Mouse (Mus musculus): ENCODE data around the gene Ost4. TPM values are rescaled to one million over a fixed set of nuclear protein-coding genes. Genes with fewer than 3 reads are reported as not detected.

Ost4 gene
- total and polyA plus RNA-seq, 2 experiments from 2014 or later: 280 to 334 TPM

GRCm38 (mm10) chr5:30944344-30944743 is 36.8 kb upstream of the Ost4 start:
- WGBS: 87% methylated on average over 6 of the region's 6 CpGs
- no peak for ATAC-seq (ENCODE audit: insufficient read depth, low read depth)

GRCm38 (mm10) chr5:30943004-30943403 is 35.4 kb upstream of the Ost4 start:
- Histone ChIP-seq H3K4me3 (ENCODE audit: low read depth, low read length) (no peak overlapping the region), H3K9me3 (replicated peaks; ENCODE audit: control insufficient read depth, low read length) (no peaks in the 10 kb centered on the region), H3K36me3 (replicated peaks; ENCODE audit: control insufficient read depth, insufficient read depth, low read length) (no peaks in the 10 kb centered on the region), H3K4me1 (ENCODE audit: control insufficient read depth, insufficient read depth) (no peaks in the 10 kb centered on the region), H3K27ac (ENCODE audit: low read depth) (no peak overlapping the region), H3K27me3 (ENCODE audit: control insufficient read depth, insufficient read depth, low read length) (no peaks in the 10 kb centered on the region), H3K4me2 (ENCODE audit: low read depth, low read length) (no peak overlapping the region), H3K9ac (replicated peaks; ENCODE audit: low read depth, low read length) (no peak overlapping the region)
- 93% methylated on average over 2 of the region's 2 CpGs for WGBS
- ATAC-seq (ENCODE audit: insufficient read depth, low read depth) (no peak), DNase-seq (ENCODE audit: low spot score) (no peak)
- peak; percentile 30; the same call in 1 of the 2 replicates for TF ChIP-seq CTCF (IDR thresholded peaks at IDR 0.05; ENCODE audit: low read depth)
- TF ChIP-seq EP300 (IDR thresholded peaks at IDR 0.05; ENCODE audit: low read depth): no peak

More at GRCm38 (mm10) chr5:30944344-30944743, 36.8 kb upstream of the Ost4 start:
- Histone ChIP-seq H3K36me3 (replicated peaks; ENCODE audit: control insufficient read depth, insufficient read depth, low read length) (no peaks in the 10 kb centered on the region), H3K4me3 (ENCODE audit: low read depth, low read length) (no peak overlapping the region), H3K27ac (ENCODE audit: low read depth) (no peak overlapping the region), H3K9ac (replicated peaks; ENCODE audit: low read depth, low read length) (no peak overlapping the region), H3K9me3 (replicated peaks; ENCODE audit: control insufficient read depth, low read length) (no peaks in the 10 kb centered on the region), H3K4me1 (ENCODE audit: control insufficient read depth, insufficient read depth) (no peaks in the 10 kb centered on the region), H3K27me3 (ENCODE audit: control insufficient read depth, insufficient read depth, low read length) (no peaks in the 10 kb centered on the region), H3K4me2 (ENCODE audit: low read depth, low read length) (no peak overlapping the region)
- no peak for TF ChIP-seq EP300 (IDR thresholded peaks at IDR 0.05; ENCODE audit: low read depth)
- TF ChIP-seq CTCF (IDR thresholded peaks at IDR 0.05; ENCODE audit: low read depth): no peak
- DNase-seq (ENCODE audit: low spot score): no peak

- H3K27ac ChIP-seq (ENCODE audit: low read depth): no peak overlapping the region
- ATAC-seq (ENCODE audit: insufficient read depth, low read depth) (no peak), DNase-seq (ENCODE audit: low spot score) (no peak)
- H3K4me2 ChIP-seq (ENCODE audit: low read depth, low read length): no peak overlapping the region
- H3K9me3 ChIP-seq (replicated peaks; ENCODE audit: control insufficient read depth, low read length): no peaks in the 10 kb centered on the region
- TF ChIP-seq EP300 (IDR thresholded peaks at IDR 0.05; ENCODE audit: low read depth) (no peak), CTCF (IDR thresholded peaks at IDR 0.05; ENCODE audit: low read depth) (0 out of 2 replicates have a peak, but pooled peaks have one; percentile 2)
- H3K9ac ChIP-seq (replicated peaks; ENCODE audit: low read depth, low read length): no peak overlapping the region
- H3K36me3 ChIP-seq (replicated peaks; ENCODE audit: control insufficient read depth, insufficient read depth, low read length): no peaks in the 10 kb centered on the region
- no peaks in the 10 kb centered on the region for H3K27me3 ChIP-seq (ENCODE audit: control insufficient read depth, insufficient read depth, low read length)
- WGBS: 88% methylated on average over 5 of the region's 5 CpGs
- no peaks in the 10 kb centered on the region for H3K4me1 ChIP-seq (ENCODE audit: control insufficient read depth, insufficient read depth)
- no peak overlapping the region for H3K4me3 ChIP-seq (ENCODE audit: low read depth, low read length)
Observed at GRCm38 (mm10) chr5:30934725-30935461, 27.3 kb upstream of the Ost4 start.

GRCm38 (mm10) chr5:30933705-30934104 is 26.1 kb upstream of the Ost4 start:
- H3K27me3 ChIP-seq (ENCODE audit: control insufficient read depth, insufficient read depth, low read length): no peaks in the 10 kb centered on the region
- no peak overlapping the region for H3K4me2 ChIP-seq (ENCODE audit: low read depth, low read length)
- no peak overlapping the region for H3K9ac ChIP-seq (replicated peaks; ENCODE audit: low read depth, low read length)
- TF ChIP-seq CTCF (IDR thresholded peaks at IDR 0.05; ENCODE audit: low read depth): no peak
- no peak for TF ChIP-seq EP300 (IDR thresholded peaks at IDR 0.05; ENCODE audit: low read depth)
- no peak overlapping the region for H3K27ac ChIP-seq (ENCODE audit: low read depth)
- no peaks in the 10 kb centered on the region for H3K4me1 ChIP-seq (ENCODE audit: control insufficient read depth, insufficient read depth)
- DNase-seq (ENCODE audit: low spot score) (no peak), ATAC-seq (ENCODE audit: insufficient read depth, low read depth) (no peak)
- H3K4me3 ChIP-seq (ENCODE audit: low read depth, low read length): no peak overlapping the region
- no peaks in the 10 kb centered on the region for H3K36me3 ChIP-seq (replicated peaks; ENCODE audit: control insufficient read depth, insufficient read depth, low read length)
- H3K9me3 ChIP-seq (replicated peaks; ENCODE audit: control insufficient read depth, low read length): no peaks in the 10 kb centered on the region
- WGBS: 73% methylated on average over 5 of the region's 5 CpGs

- Histone ChIP-seq H3K27ac (ENCODE audit: low read depth) (no peak overlapping the region), H3K36me3 (replicated peaks; ENCODE audit: control insufficient read depth, insufficient read depth, low read length) (no peaks in the 10 kb centered on the region), H3K27me3 (ENCODE audit: control insufficient read depth, insufficient read depth, low read length) (no peaks in the 10 kb centered on the region), H3K4me2 (ENCODE audit: low read depth, low read length) (no peak overlapping the region), H3K4me3 (ENCODE audit: low read depth, low read length) (no peak overlapping the region), H3K4me1 (ENCODE audit: control insufficient read depth, insufficient read depth) (no peaks in the 10 kb centered on the region; the same call in 1 of the 2 replicates), H3K9me3 (replicated peaks; ENCODE audit: control insufficient read depth, low read length) (no peaks in the 10 kb centered on the region), H3K9ac (replicated peaks; ENCODE audit: low read depth, low read length) (no peak overlapping the region)
- no peak for DNase-seq (ENCODE audit: low spot score)
- TF ChIP-seq CTCF (IDR thresholded peaks at IDR 0.05; ENCODE audit: low read depth) (no peak), EP300 (IDR thresholded peaks at IDR 0.05; ENCODE audit: low read depth) (no peak)
- no peak for ATAC-seq (ENCODE audit: insufficient read depth, low read depth)
- 46% methylated on average over 4 of the region's 4 CpGs for WGBS
Observed at GRCm38 (mm10) chr5:30931378-30931777, 23.8 kb upstream of the Ost4 start.

- Histone ChIP-seq H3K36me3 (replicated peaks; ENCODE audit: control insufficient read depth, insufficient read depth, low read length) (no peaks in the 10 kb centered on the region), H3K27ac (ENCODE audit: low read depth) (no peak overlapping the region), H3K27me3 (ENCODE audit: control insufficient read depth, insufficient read depth, low read length) (no peaks in the 10 kb centered on the region), H3K4me1 (ENCODE audit: control insufficient read depth, insufficient read depth) (no peaks in the 10 kb centered on the region; the same call in 1 of the 2 replicates), H3K9ac (replicated peaks; ENCODE audit: low read depth, low read length) (no peak overlapping the region), H3K9me3 (replicated peaks; ENCODE audit: control insufficient read depth, low read length) (no peaks in the 10 kb centered on the region), H3K4me2 (ENCODE audit: low read depth, low read length) (no peak overlapping the region), H3K4me3 (ENCODE audit: low read depth, low read length) (no peak overlapping the region)
- 69% methylated on average over 6 of the region's 6 CpGs for WGBS
- no peak for TF ChIP-seq EP300 (IDR thresholded peaks at IDR 0.05; ENCODE audit: low read depth)
- TF ChIP-seq CTCF (IDR thresholded peaks at IDR 0.05; ENCODE audit: low read depth): no peak
- DNase-seq (ENCODE audit: low spot score) (no peak), ATAC-seq (ENCODE audit: insufficient read depth, low read depth) (no peak)
Observed at GRCm38 (mm10) chr5:30930846-30931245, 23.3 kb upstream of the Ost4 start.

All from heart, postnatal 0 days (tissue).